Mouse (Mus musculus): Measurements from ENCODE around the gene Vac14. TPM values are rescaled to one million over a fixed set of nuclear protein-coding genes. Genes with fewer than 3 reads are reported as not detected.
A peak's percentile ranks its signal among the peaks of the same experiment; 100 is the strongest.

Vac14 gene
- total RNA-seq, 2 experiments from 2014 or later, result 24.4 to 26.1 TPM

- no peak for DNase-seq (ENCODE audit: low spot score in 2 of 2)
Measured at GRCm38 (mm10) chr8:110714827-110715519, 96.6 kb downstream of the Vac14 start.

- DNase-seq (ENCODE audit: low spot score in 2 of 2), result peak; percentile 81 to 89
Measured at GRCm38 (mm10) chr8:110716075-110716474, 97.7 kb downstream of the Vac14 start.

GRCm38 (mm10) chr8:110717131-110717530 lies 98.7 kb downstream of the Vac14 start:
- DNase-seq (ENCODE audit: low spot score in 2 of 2), result no peak

DNA sequence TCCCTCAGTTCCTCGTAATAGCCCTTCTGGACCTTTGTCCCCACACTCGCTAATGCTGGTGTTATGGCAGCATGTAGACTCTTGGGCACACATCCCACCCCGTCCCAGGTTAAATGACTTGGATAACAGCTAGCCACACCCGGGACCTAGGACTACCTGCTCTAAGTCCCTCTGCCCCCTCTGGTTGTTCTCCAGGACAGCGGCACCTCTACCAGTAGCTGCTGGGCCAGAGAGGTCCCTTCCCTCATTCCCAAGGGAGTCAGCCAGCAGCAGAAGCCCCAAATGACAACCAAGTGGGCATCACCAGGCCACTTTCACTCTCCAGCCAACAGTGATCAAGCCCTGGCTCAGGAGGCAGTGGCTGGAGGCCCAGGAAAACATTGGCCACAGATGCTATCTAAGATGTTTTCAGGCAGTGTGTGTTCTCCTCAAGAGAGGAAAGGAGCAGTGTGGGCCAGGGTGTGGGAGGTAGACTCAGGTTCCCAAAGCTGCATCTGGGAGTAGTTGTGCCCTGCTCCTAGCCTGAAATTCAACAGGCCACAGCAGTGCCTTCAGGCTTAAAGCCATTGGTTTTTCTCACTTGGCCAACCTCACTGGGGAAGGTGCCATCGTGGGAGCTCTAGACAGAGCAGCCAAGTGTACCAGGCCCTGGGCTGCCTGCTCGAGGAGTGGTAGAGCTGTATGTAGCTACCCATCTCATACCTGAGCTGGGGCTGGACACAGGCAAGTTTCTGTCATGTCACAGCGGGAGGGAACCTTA lies 100.0 kb downstream of the Vac14 start:
- DNase-seq (ENCODE audit: low spot score in 2 of 2), result no peak

- no peak for DNase-seq (ENCODE audit: low spot score in 2 of 2)
Measured at GRCm38 (mm10) chr8:110718969-110719670, 100.7 kb downstream of the Vac14 start.

- no peak for DNase-seq (ENCODE audit: low spot score in 2 of 2)
Measured at GRCm38 (mm10) chr8:110719898-110720653, 101.7 kb downstream of the Vac14 start.

GRCm38 (mm10) chr8:110720685-110721598 lies 102.6 kb downstream of the Vac14 start, which contains the start of gene Mtss1l:
Mtss1l (plus strand) TSS chr8:110721476.
- peak; percentile 64 to 71 for DNase-seq (ENCODE audit: low spot score in 2 of 2)

DNA sequence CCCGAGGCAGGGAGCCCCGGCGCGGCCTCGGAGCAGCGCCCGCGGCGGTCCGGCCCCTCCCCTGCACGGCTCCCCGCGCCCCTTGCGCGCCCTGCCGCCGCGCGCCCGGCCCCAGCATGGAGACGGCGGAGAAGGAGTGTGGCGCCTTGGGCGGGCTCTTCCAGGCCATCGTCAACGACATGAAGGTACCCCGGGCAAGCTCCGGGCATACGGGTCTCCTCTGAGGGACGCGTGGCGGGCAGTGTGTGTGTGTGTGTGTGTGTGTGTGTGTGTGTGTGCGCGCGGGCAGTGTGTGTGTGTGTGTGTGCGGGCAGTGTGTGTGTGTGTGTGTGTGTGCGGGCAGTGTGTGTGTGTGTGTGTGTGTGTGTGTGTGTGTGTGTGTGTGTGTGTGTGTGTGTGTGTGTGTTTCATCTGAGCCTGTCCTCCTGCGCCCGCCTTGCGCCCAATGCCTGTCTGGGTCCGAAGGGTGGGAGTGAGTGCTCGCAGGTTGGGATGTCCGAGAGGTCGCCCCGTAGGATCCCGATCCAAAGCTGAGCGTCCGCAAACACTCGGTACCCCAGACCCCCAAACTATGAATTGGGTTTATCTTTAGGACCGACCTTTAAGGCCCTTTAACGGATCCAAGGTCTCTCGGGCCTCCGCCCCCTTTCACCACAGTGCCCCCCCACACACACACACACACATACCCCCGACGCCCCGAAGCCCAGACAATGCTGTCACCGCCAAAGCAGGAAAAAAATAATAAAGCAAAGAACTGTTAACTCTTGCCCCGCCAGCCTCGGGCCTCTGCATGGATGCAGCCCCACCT lies 103.4 kb downstream of the Vac14 start:
- no peak for DNase-seq (ENCODE audit: low spot score in 2 of 2)

DNA sequence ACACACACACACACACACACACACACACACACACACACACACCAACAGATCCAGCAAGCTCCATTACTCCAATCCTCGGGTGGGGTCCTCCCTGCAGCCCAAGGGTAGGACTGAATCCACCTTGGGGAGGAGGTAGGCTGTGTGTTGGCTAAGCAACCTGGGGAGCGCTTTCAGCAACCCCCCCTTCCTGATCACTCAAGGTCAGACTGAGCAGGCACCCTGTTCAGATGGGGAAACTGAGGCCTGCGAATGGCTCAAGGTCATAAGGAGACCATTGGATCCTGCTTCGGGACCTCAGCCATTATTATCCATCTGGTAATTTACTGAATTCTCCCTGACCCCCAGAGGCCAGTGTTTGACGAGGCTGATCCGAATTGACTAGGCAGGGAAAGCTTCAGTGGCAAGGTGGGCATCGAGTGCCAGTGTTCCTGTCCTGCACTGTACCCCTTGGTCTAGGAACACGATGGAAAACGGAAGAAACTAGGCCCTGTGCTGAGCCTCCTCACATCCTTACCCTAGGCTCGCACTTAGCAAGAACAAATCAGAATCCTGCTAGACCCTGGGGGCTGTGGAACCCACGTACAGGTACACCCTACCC lies 104.1 kb downstream of the Vac14 start:
- no peak for DNase-seq (ENCODE audit: low spot score in 2 of 2)

DNA sequence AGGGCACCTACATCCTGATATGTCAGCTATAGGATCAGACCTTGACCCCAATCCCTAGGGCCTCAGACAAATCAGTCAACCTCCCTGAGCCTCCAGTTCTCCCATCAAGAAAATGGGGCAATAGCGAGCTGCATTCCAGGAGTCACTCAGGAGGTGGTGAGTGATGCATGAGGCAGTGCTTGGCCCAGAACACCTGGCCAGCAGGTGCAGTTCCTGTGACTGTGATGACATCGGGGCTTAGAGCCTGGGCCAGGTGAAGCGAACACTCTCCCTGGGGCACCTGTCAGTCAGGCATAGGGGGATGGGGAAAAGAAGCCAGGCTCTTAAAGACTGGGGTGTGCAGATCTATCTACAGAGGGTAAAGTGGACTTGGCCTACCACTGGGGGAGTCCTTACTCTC lies 106.1 kb downstream of the Vac14 start:
- DNase-seq (ENCODE audit: low spot score in 2 of 2), result no peak

GRCm38 (mm10) chr8:110725084-110725838 lies 106.9 kb downstream of the Vac14 start:
- peak; percentile 57 to 74 for DNase-seq (ENCODE audit: low spot score in 2 of 2)

- DNase-seq (ENCODE audit: low spot score in 2 of 2), result peak in 1 of 2 experiments; percentile 65
Measured at GRCm38 (mm10) chr8:110726893-110727292, 108.5 kb downstream of the Vac14 start.

DNA sequence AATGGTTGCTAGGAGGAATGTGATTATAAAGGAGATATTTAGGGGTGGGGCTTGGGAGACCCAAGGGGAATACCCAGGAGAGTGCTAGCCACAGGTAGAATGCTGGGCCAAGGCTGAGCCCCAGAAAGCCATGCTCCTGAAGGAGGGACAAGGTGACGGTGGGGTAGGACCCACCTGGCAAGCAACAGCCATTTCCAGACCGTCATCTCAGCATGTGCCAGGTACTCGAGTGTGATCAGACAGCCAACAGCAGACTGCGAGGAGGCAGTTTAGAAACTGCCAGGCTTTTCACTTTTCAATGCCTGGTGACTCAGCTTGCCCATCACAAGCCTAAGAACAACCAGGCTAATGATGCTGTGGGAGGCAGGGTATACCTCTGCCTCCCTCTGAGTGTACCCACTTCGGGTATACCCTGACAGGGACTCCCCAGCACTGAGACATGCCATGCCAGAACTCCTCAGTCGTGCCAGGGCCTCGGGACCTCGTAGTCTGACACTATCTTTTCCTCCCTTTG lies 113.0 kb downstream of the Vac14 start:
- DNase-seq (ENCODE audit: low spot score in 2 of 2), result no peak

- no peak for DNase-seq (ENCODE audit: low spot score in 2 of 2)
Measured at GRCm38 (mm10) chr8:110733036-110733435, 114.7 kb downstream of the Vac14 start.

DNA sequence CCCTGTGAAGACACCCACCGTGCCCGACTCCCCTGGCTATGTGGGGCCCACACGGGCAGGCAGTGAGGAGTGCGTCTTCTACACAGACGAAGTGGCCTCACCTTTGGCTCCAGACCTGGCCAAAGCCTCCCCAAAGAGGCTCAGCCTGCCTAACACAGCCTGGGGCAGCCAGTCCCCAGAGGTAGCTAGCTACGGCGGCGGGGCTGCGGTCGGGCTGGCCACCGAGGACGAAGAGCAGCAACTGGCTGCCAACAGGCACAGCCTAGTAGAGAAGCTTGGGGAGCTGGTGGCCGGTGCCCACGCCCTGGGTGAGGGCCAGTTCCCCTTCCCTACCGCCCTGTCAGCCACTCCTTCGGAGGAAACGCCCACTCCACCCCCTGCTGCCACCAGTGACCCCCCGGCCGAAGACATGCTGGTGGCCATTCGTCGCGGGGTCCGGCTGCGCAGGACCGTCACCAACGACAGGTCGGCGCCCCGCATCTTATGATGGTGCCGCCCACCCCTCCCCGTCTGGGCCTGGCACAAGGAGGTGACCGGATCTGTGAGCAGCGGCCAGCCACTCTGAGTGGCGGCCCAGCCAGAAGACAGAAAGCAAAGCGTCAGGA lies 120.3 kb downstream of the Vac14 start:
- no peak for DNase-seq (ENCODE audit: low spot score in 2 of 2)

DNA sequence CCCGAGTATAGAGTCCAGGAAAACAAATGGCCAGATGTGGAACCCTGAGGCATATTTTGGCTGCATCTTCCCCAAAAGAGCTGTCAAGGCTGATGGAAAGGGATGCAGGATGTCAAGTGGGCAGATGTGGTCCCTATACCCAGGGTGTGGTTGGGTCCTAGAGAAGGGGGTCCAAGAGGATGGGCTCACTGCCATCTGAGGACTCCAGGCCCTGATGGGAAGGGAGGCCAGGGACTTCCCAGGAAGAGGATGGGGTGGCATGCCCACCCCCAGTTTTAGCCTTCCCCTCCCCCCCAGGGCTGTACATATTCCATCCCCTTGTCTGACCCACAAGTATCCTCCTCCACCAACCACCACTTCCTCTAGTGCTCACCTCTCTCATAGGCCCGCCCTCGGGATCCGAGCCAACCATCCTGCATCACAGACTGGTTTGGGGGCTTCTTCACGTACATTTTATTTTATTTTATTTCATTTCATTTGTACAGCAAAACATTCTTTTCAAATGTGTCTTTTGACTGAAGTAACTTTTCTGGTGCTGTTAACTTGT lies 122.3 kb downstream of the Vac14 start:
- DNase-seq (ENCODE audit: low spot score in 2 of 2), result no peak

GRCm38 (mm10) chr8:110741816-110742451 lies 123.5 kb downstream of the Vac14 start:
- no peak for DNase-seq (ENCODE audit: low spot score in 2 of 2)

All from layer of hippocampus, adult 18-20 months (tissue).